Mouse (Mus musculus): ENCODE results near the gene Tmod1. TPM values are rescaled to one million over a fixed set of nuclear protein-coding genes. Genes with fewer than 3 reads are reported as not detected.

Gene Tmod1
- total RNA-seq, 2 experiments from 2014 or later: 20.7 to 20.9 TPM

- no peak for DNase-seq (ENCODE audit: extremely low spot score in 1 of 2, low spot score in 1 of 2)
Measured at GRCm38 (mm10) chr4:46048418-46048817, 9.7 kb downstream of the Tmod1 start.

GRCm38 (mm10) chr4:46053323-46054107 is 14.8 kb downstream of the Tmod1 start:
- no peak for DNase-seq (ENCODE audit: extremely low spot score in 1 of 2, low spot score in 1 of 2)

- no peak for DNase-seq (ENCODE audit: extremely low spot score in 1 of 2, low spot score in 1 of 2)
Measured at GRCm38 (mm10) chr4:46056163-46056562, 17.4 kb downstream of the Tmod1 start.

- peak; percentile 46 to 51 for DNase-seq (ENCODE audit: extremely low spot score in 1 of 2, low spot score in 1 of 2)
Measured at GRCm38 (mm10) chr4:46061259-46061962, 22.7 kb downstream of the Tmod1 start.

GRCm38 (mm10) chr4:46063841-46064240 is 25.1 kb downstream of the Tmod1 start:
- DNase-seq (ENCODE audit: extremely low spot score in 1 of 2, low spot score in 1 of 2): no peak

- no peak for DNase-seq (ENCODE audit: extremely low spot score in 1 of 2, low spot score in 1 of 2)
Measured at GRCm38 (mm10) chr4:46064263-46064662, 25.5 kb downstream of the Tmod1 start.

- DNase-seq (ENCODE audit: extremely low spot score in 1 of 2, low spot score in 1 of 2): no peak
Measured at GRCm38 (mm10) chr4:46064961-46065360, 26.2 kb downstream of the Tmod1 start.

- no peak for DNase-seq (ENCODE audit: extremely low spot score in 1 of 2, low spot score in 1 of 2)
Measured at GRCm38 (mm10) chr4:46065695-46066340, 27.1 kb downstream of the Tmod1 start.

GRCm38 (mm10) chr4:46068060-46068459 is 29.3 kb downstream of the Tmod1 start:
- DNase-seq (ENCODE audit: extremely low spot score in 1 of 2, low spot score in 1 of 2): no peak

GRCm38 (mm10) chr4:46068573-46068972 is 29.8 kb downstream of the Tmod1 start:
- DNase-seq (ENCODE audit: extremely low spot score in 1 of 2, low spot score in 1 of 2): no peak

- DNase-seq (ENCODE audit: extremely low spot score in 1 of 2, low spot score in 1 of 2): no peak
Measured at GRCm38 (mm10) chr4:46069851-46070482, 31.2 kb downstream of the Tmod1 start.

GRCm38 (mm10) chr4:46072631-46073030 is 33.9 kb downstream of the Tmod1 start:
- DNase-seq (ENCODE audit: extremely low spot score in 1 of 2, low spot score in 1 of 2): no peak

GRCm38 (mm10) chr4:46073736-46074135 is 35.0 kb downstream of the Tmod1 start:
- no peak for DNase-seq (ENCODE audit: extremely low spot score in 1 of 2, low spot score in 1 of 2)

GRCm38 (mm10) chr4:46075664-46076063 is 36.9 kb downstream of the Tmod1 start:
- no peak for DNase-seq (ENCODE audit: extremely low spot score in 1 of 2, low spot score in 1 of 2)

GRCm38 (mm10) chr4:46076892-46077291 is 38.2 kb downstream of the Tmod1 start:
- no peak for DNase-seq (ENCODE audit: extremely low spot score in 1 of 2, low spot score in 1 of 2)

GRCm38 (mm10) chr4:46080261-46080660 is 41.5 kb downstream of the Tmod1 start:
- DNase-seq (ENCODE audit: extremely low spot score in 1 of 2, low spot score in 1 of 2): no peak

- DNase-seq (ENCODE audit: extremely low spot score in 1 of 2, low spot score in 1 of 2): no peak
Measured at GRCm38 (mm10) chr4:46082555-46082954, 43.8 kb downstream of the Tmod1 start.

- no peak for DNase-seq (ENCODE audit: extremely low spot score in 1 of 2, low spot score in 1 of 2)
Measured at GRCm38 (mm10) chr4:46084416-46085172, 45.9 kb downstream of the Tmod1 start.

GRCm38 (mm10) chr4:46085223-46085811 is 46.6 kb downstream of the Tmod1 start:
- no peak for DNase-seq (ENCODE audit: extremely low spot score in 1 of 2, low spot score in 1 of 2)

Data from layer of hippocampus, postnatal 25 days (tissue).